Mouse (Mus musculus) A20 (cell line): ENCODE results near the gene Chrm3.

Experiments
- DNase-seq: peaks from one replicate; pipeline ENCODE4 v3.0.0-alpha.2; 2011; ENCODE audit warnings: low read depth, low spot score

Chrm3 gene

DNA sequence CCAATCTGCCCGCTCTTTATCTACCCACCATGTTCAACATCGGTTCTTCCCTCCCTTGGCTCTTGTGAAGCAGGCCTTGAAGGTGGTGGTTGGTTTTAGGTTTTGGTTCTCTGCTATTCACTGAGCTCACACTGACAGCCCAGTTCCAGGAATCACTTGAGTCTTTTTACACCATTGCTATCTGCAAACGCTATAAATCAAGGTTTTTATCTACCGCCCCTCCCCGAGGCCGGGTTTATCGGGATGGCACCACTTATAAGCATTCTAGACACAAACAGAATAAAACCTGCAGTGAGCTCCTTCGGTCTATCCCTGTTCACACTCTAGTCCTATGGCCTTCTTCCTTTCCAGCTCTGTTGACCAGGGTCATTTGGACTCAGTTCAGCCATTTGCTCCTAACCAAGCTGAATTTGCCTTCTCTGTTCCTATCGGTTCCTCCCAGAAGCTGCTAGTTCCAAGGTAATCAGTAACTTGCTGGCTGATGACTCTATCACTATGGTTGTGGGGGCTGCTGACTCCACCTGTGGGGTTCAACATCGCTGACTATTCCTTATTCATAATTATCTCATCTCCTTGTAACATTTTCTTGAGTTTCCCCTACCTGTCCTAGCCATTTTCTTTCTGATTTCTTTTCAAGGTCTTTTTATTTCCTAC lies 291.6 kb downstream of the Chrm3 start:
- DNase-seq: no peak

DNA sequence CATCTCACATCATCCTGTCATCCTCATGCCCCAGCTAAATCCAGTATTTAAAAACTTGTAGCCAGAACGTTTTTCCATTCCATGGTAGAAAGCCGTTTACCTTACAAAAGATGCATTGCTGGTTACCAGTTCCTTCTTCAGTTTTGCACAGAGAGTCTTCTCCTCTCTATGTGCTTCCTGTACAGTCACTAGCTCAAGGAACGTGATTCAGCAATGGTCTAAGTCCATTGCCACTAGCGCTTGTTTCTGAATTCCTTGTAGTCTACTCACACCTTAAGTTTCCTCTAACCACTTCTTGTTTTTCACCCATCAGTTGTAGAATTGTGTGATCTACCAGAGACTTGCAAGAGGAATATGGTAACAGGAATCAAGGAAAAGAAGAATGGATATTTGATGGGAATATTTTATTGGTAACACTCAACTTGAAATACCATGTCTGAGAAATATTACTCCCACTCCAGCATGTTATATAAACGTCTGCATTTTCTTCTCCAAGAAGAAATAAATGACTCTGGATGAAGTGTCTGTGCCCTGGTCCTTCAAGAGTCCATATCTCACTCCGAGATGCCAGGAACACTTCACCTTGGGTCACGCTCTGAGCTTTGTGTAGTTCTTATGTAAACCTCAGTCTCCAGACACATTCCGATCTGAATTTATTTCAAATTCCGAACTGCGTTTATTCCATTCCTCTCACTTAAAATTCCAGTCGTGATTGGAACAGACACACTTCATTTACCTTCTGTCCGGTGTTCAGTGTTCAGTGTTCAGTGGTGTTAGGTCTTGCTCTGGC lies 293.6 kb downstream of the Chrm3 start:
- no peak for DNase-seq

DNA sequence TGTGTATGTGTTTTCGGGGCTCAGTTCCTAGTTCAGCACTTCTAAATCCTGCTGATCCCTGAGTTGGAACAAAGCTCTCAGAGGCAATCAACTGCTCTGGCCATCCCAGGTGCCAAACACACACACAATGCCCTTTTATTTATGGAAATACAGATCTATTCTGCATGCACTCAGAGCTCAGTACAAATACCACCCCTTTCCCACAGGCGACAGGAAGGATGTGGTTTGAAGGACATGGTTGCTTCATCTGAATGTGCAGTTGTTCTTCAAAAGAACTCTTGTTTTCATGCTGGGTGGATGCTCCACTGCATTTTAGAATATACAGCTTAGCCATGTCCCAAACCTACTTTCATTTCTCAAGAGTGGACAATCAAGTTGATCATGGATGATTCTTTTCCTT lies 294.9 kb downstream of the Chrm3 start:
- DNase-seq: no peak

DNA sequence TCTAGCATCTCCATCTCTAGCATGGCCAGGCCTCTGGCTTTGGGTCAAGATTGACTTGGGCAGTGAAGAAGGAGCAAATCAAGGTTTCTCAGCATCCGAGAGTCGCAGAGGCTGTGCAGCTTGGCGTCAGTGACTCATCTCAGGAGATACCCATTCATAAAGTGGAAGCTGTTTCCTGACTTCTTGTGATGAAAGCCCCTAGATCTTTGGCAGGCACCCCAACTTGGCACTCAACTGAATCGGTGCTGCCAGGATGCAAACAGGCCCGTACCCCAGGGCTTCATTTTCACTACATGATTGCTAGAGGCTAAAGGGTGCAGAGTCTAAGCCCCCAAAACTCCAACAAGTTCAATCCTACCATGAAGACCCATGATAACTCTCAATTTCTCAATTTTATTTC lies 298.0 kb downstream of the Chrm3 start:
- no peak for DNase-seq

DNA sequence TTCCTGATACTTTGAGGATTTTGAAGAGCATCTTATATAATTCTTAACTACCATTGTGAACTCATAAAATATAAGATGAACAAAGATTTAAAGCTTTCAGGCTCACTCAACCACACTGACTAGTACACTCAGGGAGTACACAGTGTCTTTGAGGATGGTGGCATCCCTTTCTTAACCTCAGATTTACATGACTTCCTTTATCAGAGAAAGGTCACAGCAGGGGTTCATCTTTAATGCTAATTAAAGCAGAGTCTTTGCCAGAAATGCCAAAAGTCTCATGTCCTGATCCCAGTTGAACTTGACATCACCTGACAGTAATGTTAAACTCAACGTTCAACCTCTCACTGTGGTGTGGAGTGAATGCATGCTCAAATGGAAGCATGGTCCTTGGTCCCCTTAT lies 301.7 kb downstream of the Chrm3 start:
- DNase-seq: no peak

DNA sequence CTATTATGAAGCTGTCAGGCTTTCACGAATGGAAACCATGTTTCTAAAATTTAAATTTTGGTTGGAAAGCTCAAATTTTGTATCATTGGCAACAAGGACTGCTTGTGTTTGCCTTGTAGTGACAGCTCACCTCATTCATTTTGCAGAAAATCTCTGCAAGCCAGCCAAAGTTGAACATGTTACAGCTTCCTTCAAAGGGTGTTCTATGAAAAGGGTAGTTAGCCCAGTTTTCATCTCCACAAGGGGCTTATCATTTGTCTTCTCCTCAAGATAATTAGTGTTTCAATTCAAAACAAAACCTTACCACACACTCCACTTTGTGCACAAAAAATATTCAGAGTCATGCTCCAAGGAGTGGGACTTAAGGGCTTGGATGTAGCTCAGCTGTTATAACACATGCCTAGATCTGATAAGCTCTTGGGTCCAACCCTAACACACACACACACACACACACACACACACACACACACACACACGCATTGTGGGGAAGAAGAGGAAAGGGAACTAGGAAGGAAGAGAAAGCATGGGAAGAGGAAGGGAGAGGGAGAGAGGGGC lies 302.9 kb downstream of the Chrm3 start:
- no peak for DNase-seq

DNA sequence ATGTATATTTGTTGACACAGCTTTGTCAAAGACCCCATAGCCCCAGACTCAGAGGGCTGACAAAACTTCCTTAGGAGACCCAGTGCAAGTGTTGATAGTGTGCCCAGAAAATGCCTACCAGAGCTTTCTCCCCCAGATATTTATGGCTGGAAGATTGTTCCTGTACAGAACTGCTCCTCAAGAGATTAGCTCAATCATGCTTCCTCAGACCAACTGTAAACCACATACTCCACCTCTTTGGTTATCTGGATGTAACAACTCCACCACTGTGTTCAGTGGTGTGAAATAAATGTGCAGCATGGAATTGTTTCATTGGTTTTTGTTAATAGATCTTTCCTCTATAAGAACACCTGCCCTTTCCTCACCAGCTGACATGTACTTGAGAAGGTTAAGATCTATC lies 306.6 kb downstream of the Chrm3 start:
- no peak for DNase-seq

DNA sequence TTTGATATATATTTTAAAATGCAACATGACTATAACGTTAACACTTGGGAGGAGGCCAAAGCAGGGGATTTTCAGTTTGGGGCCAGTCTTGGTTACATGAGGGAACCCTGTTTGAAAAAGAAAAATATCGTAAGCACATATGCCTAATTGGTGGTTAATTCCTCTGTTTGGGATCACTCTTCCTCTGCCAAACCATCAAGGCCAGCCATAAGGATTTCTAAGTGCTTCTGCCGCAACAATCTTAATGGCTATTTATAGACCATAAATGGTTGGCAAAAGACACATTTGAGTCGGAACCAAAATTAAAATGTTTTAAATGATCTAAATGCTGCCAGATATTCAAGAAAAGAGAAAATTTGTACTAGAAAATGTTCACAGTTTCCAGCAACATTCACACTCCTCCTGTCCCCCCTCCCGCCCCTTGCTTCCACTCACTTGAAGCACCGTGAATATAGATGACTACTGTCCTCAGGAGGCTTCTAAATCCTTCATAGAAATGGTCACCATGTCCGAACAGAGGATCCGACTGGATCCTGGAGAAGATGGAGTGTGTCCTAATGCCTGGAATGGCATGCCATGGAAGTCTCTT lies 307.3 kb downstream of the Chrm3 start:
- no peak for DNase-seq

DNA sequence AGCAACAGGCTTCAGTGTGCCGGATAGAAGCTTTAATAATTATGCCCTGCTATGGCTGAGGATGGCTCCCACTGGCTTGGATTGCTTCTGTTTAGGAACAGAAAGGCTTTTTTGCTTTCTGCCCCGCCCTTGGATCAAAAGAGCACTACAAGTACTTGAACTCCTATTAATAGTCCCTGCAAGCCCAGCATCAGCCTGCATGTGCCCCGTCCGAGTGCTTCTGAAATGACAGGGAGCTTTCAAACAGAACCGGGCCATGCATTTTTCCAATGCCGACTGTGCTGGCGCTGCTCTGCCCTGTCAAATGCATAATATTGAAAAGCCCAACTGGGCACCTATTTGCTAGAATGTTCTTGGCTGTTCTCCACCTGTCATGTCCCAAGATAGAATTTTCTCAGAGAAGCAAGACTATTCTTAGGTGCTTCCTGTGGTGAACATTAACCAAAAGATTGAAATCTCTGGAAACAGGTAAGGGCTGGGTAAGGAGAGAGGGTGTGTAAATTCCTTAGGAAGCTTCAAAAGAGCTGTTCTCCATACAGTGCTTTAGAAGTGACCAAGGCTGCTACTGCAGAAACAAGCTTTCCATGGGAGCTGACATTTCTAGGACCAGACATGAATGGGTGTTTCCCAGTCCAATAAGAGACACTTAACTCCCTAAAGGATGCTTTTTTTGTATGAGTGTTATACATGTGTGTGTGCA lies 314.8 kb downstream of the Chrm3 start:
- no peak for DNase-seq

DNA sequence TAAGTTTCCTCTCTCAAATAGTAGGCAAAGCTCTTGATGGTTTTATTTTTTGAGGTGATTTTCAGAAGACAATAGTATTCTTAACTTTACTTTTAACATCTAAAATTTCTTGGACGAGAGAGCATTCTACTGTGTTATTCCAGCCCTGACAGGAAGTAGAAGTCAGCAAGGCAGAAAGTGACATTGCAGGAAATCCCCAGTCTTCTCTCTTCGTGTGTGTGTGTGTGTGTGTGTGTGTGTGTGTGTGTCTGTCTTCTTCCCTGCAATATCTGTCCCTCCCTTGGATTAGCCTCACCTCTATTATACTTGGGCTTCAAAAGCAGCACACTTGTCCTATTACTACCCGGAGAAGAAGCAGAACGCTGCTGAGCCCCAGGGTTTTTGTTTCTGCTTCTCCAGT lies 316.6 kb downstream of the Chrm3 start:
- DNase-seq: no peak

DNA sequence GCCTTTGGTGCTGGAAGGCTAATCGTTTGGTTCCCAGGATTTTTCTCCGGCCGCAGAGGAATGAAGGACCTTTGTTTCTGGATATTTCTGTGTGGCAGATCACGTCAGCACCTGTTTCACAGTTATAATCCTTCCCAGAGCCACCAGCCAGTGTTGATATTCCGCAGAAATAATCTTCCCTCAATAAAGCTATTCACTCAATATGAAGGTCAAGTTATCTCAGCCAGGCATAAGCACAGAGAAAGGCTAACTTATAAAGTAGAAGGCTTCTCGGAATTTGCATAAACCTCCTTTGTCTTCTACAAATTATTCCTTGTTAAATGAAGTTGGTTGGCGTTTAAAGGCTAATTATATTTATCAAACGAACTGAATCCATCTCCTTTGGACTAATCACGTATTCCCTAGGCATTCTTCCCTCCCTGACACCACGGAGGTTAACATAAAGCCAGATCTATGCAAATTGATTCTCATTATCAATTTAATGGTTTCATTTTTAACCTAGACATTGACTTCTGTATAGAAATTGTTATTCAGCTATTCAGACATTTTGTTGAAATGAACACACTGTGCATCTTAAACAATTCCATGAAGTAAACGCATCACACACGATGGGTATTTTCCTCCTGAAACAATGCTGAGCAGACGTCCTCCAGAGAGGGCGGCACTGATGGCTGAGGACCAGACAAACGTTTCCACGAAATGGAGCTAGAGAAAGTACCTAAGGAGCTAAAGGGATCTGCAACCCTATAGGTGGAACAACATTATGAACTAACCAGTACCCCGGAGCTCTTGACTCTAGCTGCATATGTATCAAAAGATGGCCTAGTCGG lies 326.9 kb downstream of the Chrm3 start:
- DNase-seq: no peak

DNA sequence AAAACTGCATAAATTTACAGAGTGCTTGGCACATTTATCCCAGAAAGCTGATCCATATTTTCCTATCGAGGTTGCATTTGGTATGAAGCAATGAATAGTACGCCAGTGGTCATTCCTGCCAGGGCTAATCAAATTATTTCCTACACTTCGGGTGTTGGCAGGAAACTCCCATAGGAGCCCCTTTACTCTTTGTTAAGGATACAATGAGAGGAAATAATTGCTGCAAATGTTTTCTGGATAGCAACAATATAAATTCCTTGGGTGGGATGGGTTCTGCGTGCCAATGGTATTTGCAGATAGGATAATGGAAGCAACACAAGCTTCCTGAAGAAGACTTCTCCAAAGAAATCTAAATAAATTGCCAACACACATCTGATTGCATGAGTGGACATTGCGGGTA lies 329.1 kb downstream of the Chrm3 start:
- DNase-seq: no peak

DNA sequence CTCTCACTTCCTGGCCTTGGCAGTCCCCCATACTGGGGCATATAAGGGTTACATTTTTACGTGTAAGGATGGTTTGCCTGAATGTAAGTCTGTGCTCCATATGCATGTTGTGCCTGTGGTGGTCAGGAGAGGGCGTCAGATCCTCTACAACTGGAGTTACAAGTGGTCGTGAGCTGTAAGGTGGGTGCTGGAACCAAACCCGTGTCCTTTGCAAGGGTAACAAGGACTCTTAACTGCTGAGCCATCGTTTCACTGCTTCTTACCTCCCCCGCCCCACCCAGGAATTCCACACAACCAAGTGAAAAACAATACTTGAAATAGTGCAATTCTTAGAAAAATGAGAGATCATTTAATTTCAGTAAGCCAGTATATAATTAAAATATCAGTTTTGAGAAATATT lies 330.7 kb downstream of the Chrm3 start:
- no peak for DNase-seq

DNA sequence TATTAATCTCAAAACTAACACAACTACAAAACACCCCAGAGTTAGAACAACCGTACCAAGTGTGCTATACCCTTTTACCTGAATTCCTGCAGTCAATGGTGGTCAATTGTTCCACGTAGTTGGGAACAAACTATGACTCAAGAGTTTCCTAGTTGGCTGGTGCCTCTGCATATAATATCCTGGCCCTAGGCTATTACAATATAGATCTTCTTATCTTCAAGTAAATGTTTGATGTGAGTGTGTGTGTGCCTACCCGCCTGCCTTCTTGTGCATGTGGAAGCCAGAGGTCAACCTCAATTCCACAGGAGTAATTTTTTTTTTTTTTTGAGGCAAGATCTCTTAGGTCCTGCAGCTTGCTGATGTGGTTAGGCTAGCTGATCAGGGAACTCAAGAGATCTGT lies 335.5 kb downstream of the Chrm3 start:
- DNase-seq: no peak

DNA sequence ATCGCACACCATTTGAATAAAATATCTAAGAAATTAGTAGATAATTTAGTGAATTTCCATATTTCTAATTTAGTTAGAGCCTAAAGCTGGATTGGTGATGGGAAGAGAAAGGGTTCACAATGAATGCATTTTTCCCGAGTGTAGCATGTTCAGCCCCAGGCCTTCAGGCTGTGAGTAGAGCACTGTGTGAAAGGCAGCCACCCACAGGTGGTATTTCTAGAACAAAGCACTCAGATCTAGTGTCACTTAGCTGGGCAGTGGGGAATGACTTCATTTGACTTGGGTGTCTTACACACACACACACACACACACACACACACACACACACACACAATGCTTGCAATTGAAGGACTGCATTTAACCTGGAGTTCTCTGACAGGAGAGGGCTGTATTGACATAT lies 337.5 kb downstream of the Chrm3 start:
- DNase-seq: no peak

DNA sequence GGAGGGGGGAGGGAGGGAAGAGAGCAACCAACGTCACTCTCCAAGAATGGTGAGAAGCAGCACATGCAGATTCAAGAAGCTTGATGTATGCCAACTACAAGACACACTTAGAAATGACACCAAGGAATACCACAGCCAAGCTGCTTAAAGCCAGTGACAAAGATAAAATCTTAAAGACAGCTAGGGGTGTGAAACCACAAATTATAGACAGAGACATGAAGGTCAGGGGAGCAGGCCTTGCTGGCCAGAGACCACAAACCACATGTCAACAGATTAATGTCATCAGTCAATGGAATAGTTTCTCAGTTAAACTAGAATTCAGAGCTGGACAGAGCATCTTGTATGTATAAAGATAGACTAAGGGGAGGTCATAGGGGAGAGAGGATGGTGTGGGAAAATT lies 341.4 kb downstream of the Chrm3 start:
- DNase-seq: no peak

DNA sequence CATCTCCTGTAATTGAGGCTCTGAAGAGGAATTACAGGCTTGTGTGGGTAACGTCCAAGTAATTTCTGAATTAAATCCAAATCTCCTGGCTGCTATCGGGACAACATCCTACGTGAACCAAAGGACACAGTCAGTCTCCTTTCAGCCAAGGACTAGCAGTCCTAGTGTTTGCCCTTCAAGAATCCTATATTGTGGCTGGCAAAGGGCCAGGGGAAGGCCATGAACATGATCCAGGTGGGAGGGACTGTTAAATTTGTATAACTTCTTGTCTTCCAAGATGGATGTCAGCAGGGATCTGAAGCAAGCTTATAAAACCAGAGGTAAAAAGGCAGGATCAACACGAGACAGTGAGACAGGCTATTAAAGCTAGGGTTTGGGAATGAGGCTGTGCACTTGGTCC lies 357.7 kb downstream of the Chrm3 start:
- no peak for DNase-seq

DNA sequence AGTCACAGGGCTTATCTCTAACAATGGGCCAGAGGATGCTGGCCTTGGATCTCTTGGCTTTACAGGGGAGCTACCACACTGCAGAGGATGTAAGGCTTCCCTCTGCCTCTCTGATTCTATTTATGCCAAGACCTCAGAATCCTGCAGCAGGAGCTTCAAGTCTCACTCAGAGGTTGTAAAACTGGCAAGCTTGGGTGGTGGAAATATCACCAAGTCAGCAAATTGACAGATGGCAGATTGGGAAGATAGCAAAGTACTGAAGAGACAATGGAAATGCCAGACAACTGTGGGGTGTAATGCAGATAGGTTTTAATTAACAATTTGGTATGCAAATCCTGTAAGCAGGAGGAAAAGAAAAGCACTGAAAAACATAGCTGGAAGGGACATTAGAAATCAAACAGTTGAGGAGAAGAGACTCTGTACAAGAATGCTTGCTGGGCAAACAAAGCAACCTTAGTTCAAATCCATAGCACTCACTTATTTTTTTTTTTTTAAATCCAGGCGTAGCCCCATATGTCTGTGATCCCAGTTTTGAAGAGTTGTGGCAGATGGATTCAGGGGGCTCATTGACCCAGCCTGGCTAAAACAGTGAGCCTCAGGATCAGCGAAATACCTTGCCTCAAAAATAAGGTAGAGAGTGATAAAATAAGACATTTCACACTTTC lies 362.9 kb downstream of the Chrm3 start:
- DNase-seq: no peak

DNA sequence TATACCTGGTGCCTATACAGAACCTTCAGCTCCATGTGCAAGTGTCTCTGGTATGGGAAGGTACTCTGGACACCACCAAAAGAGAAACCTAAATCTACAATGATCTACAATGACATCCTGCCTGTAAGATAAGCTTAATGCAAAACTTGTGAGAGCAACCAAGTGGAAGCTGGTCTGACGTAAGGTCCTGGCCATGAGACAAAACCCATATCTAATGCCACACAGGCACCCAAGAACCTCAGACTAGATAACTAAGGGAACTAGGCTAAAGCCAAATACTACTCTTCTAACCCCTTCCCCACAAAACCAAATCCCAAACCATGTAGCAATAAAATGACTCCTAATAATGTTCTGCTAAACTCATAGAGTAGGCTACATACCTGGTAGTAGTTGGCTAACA lies 364.8 kb downstream of the Chrm3 start:
- no peak for DNase-seq

DNA sequence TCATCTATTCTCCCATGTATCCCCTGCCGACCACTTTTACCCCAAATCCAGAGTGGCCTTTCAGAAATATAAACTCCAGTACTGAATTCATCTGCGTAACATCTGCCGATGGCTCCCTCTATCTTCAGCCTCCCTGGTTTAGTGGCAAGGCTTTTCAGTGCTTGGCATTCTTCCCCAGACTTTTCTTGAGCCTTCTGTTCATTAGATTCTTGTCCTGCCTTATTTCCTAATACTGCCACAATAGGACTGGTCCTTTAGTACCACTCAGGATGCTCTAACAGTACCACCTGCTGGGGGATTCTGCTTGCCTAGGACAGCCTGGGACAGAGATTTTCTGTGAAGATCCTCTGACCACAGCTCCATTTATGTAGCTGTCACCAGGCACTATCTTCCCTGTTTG lies 367.1 kb downstream of the Chrm3 start:
- no peak for DNase-seq

DNA sequence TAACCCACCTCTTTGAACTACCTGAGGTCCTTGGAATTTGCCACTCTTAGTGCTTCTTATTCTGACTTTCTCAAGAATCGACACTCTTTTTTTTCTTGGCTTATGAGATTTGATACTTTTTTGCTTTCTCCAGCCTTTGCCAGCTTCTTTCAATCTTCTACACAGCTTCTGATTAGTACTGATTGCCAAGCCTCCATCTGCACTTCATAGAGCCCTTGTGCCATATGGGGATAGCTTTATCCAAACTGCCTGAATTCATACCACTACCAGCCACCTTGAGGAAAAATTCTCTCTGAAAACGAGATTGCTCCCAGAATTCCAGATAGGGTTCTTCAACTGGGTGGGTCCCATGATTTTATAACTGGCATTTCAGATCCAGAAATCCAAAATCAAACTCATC lies 368.0 kb downstream of the Chrm3 start:
- DNase-seq: no peak
